Comparison of ENCODE assay signal across 9 mouse cellular contexts in genomic region chrX:8271083-8271820, GRCm38 (mm10). TPM values are rescaled to one million over a fixed set of nuclear protein-coding genes. Genes with fewer than 3 reads are reported as not detected.
DNase-seq lines count a peak whose midpoint lies in the region; ATAC-seq and TF ChIP-seq lines count a peak whose summit lies in the region.
"Had no signal": no experiment of that assay in that cellular context is flagged by ENCODE, and none has a peak within 500 bp of the region (broad histone marks: within the 10 kb centered on the region; RNA-seq: fewer than 3 reads in every experiment).

Gene Slc38a5, plus strand, starts transcription at chrX:8271133.

- intact Hi-C loops in heart, adult 2 months (cut with DNase I), result no loop called here

- 0 out of 2 replicates have a peak, but pooled peaks cover 3% of the 10 kb centered on the region for H3K9me3 ChIP-seq in heart, embryonic 12.5 days (replicated peaks)
- H3K9me3 ChIP-seq in limb, embryonic 15.5 days, result no peaks in the 10 kb centered on the region
- no peaks in the 10 kb centered on the region for H3K9me3 ChIP-seq in stomach, embryonic 16.5 days (replicated peaks; ENCODE audit: control insufficient read depth, low read length)

- 16% methylated on average over 11 of the region's 15 CpGs for WGBS in heart, embryonic 12.5 days
- 13% methylated on average over 14 of the region's 15 CpGs for WGBS in heart, adult 2 months
- 14% methylated on average over 13 of the region's 15 CpGs for WGBS in spleen, adult 2 months
- WGBS in limb, embryonic 15.5 days, result 18% methylated on average over 13 of the region's 15 CpGs
- 19% methylated on average over 14 of the region's 15 CpGs for WGBS in stomach, embryonic 16.5 days

- no peak for TF ChIP-seq EP300 in heart, adult 2 months (IDR thresholded peaks at IDR 0.05; ENCODE audit: insufficient read depth, low read depth, low read length)

- no peak for DNase-seq in heart, adult 2 months
- DNase-seq in spleen, adult 2 months (ENCODE audit: low read depth in 1 of 2, low spot score in 2 of 2), result no peak
- DNase-seq in spleen, adult 12 weeks (ENCODE audit: low spot score), result no peak
- no peak for DNase-seq in right cerebral cortex, postnatal 25 days
- no peak for DNase-seq in thymus, postnatal 25 days
- DNase-seq: kidney, adult 18-20 months had no signal

- H3K9ac ChIP-seq in heart, embryonic 12.5 days, result 0 out of 2 replicates have a peak within 1 kb of the TSS, but pooled peaks have one; percentile 24
- H3K9ac ChIP-seq in heart, adult 2 months (ENCODE audit: low read depth, low read length), result no peak within 1 kb of the TSS
- H3K9ac ChIP-seq in limb, embryonic 15.5 days, result no peak within 1 kb of the TSS
- no peak within 1 kb of the TSS; the same call in 1 of the 2 replicates for H3K9ac ChIP-seq in stomach, embryonic 16.5 days (ENCODE audit: low read length)

- H3K36me3 ChIP-seq in heart, embryonic 12.5 days, result no peaks in the 10 kb centered on the region
- no peaks in the 10 kb centered on the region for H3K36me3 ChIP-seq in heart, adult 2 months (ENCODE audit: control insufficient read depth, insufficient read depth, low read length)
- no peaks in the 10 kb centered on the region for H3K36me3 ChIP-seq in spleen, adult 2 months (ENCODE audit: control insufficient read depth, insufficient read depth, low read length)
- H3K36me3 ChIP-seq in limb, embryonic 15.5 days, result no peaks in the 10 kb centered on the region
- H3K36me3 ChIP-seq in stomach, embryonic 16.5 days (ENCODE audit: control insufficient read depth, insufficient read depth, low read length), result no peaks in the 10 kb centered on the region

- H3K4me3 ChIP-seq in heart, embryonic 12.5 days, result peak within 1 kb of the TSS; percentile 39
- no peak within 1 kb of the TSS for H3K4me3 ChIP-seq in heart, adult 2 months
- H3K4me3 ChIP-seq in spleen, adult 2 months (ENCODE audit: extremely low read depth, insufficient read depth, insufficient read length), result peak within 1 kb of the TSS; percentile 18; the same call in 1 of the 2 replicates
- H3K4me3 ChIP-seq in limb, embryonic 15.5 days, result peak within 1 kb of the TSS; percentile 3; the same call in 1 of the 2 replicates
- peak within 1 kb of the TSS; percentile 32 for H3K4me3 ChIP-seq in stomach, embryonic 16.5 days (replicated peaks; ENCODE audit: low read length)

- ATAC-seq in heart, embryonic 12.5 days (ENCODE audit: insufficient number of reproducible peaks, low FRiP score), result no peak
- no peak for ATAC-seq in limb, embryonic 15.5 days (ENCODE audit: insufficient number of reproducible peaks, low FRiP score, low TSS enrichment, low read depth)
- no peak for ATAC-seq in stomach, embryonic 16.5 days (ENCODE audit: insufficient read depth, low FRiP score)

- H3K27me3 ChIP-seq in heart, embryonic 12.5 days (replicated peaks), result peaks cover 10% of the 10 kb centered on the region; the same call in 1 of the 2 replicates
- H3K27me3 ChIP-seq in heart, adult 2 months (ENCODE audit: control insufficient read depth, insufficient read depth, low read length), result no peaks in the 10 kb centered on the region
- H3K27me3 ChIP-seq in spleen, adult 2 months (ENCODE audit: control insufficient read depth, insufficient read depth, low read length), result no peaks in the 10 kb centered on the region
- no peaks in the 10 kb centered on the region for H3K27me3 ChIP-seq in limb, embryonic 15.5 days
- no peaks in the 10 kb centered on the region for H3K27me3 ChIP-seq in stomach, embryonic 16.5 days (ENCODE audit: control insufficient read depth, insufficient read depth, low read length)

- peaks cover 6% of the 10 kb centered on the region; the same call in 1 of the 2 replicates for H3K4me1 ChIP-seq in heart, embryonic 12.5 days (replicated peaks)
- H3K4me1 ChIP-seq in heart, adult 2 months (ENCODE audit: control insufficient read depth, insufficient read depth, low read length), result no peaks in the 10 kb centered on the region
- no peaks in the 10 kb centered on the region for H3K4me1 ChIP-seq in spleen, adult 2 months (ENCODE audit: control insufficient read depth, insufficient read depth, insufficient read length)
- H3K4me1 ChIP-seq in limb, embryonic 15.5 days, result no peaks in the 10 kb centered on the region; the same call in 1 of the 2 replicates
- H3K4me1 ChIP-seq in stomach, embryonic 16.5 days (ENCODE audit: control insufficient read depth, insufficient read depth, low read length), result no peaks in the 10 kb centered on the region

- no peak for TF ChIP-seq POLR2A in heart, adult 2 months (IDR thresholded peaks at IDR 0.05; ENCODE audit: insufficient read depth, low read depth, low read length)
- no peak for TF ChIP-seq POLR2A in spleen, adult 2 months (IDR thresholded peaks at IDR 0.05; ENCODE audit: low read depth, low read length)

- TF ChIP-seq CTCF in heart, adult 2 months (IDR thresholded peaks at IDR 0.05), result no peak
- no peak for TF ChIP-seq CTCF in spleen, adult 2 months (IDR thresholded peaks at IDR 0.05; ENCODE audit: extremely low read depth, insufficient read depth, insufficient read length, insufficient replicate concordance)

- peak within 1 kb of the TSS; percentile 67 for H3K4me2 ChIP-seq in heart, embryonic 12.5 days
- 0 out of 2 replicates have a peak within 1 kb of the TSS, but pooled peaks have one; percentile 17 for H3K4me2 ChIP-seq in limb, embryonic 15.5 days
- peak within 1 kb of the TSS; percentile 44 for H3K4me2 ChIP-seq in stomach, embryonic 16.5 days (ENCODE audit: low read depth, low read length)

- no peak within 1 kb of the TSS for H3K27ac ChIP-seq in heart, embryonic 12.5 days (ENCODE audit: poor library complexity, severe bottlenecking)
- H3K27ac ChIP-seq in heart, adult 2 months, result no peak within 1 kb of the TSS
- no peak within 1 kb of the TSS for H3K27ac ChIP-seq in spleen, adult 2 months (ENCODE audit: insufficient read depth, low read length)
- H3K27ac ChIP-seq in limb, embryonic 15.5 days, result no peak within 1 kb of the TSS
- H3K27ac ChIP-seq in stomach, embryonic 16.5 days (ENCODE audit: low read length), result no peak within 1 kb of the TSS

- no peaks in the 10 kb centered on the region for H3K79me2 ChIP-seq in heart, adult 2 months (replicated peaks; ENCODE audit: control insufficient read depth, insufficient read depth, low read length)

RNA-seq across cellular contexts. Expression of gene Slc38a5, which starts in this region (rescaled TPM):
- polyA plus RNA-seq in heart, embryonic 12.5 days (2016; fragmentation: Nextera tagmentation; extraction: Ambion mirVana), result 14.6 and 16.4 TPM in 2 replicates
- total RNA-seq in heart, adult 2 months (2021), result 1 to 10 TPM in 1 of 2 experiments, under 1 TPM in 1; 0.29 to 1.4 TPM
- polyA plus RNA-seq in heart, adult 2 months (2012; rRNA removed), result 0.70 and 1.9 TPM in 2 replicates
- polyA plus RNA-seq in spleen, adult 2 months (2012; rRNA removed), result 33.2 and 39.8 TPM in 2 replicates
- 0.36 and 0.60 TPM in 2 replicates for polyA plus RNA-seq in limb, embryonic 15.5 days (2015; fragmentation: Nextera tagmentation; extraction: Ambion mirVana)
- 26.0 and 31.3 TPM in 2 replicates for polyA plus RNA-seq in stomach, embryonic 16.5 days (2015; fragmentation: Nextera tagmentation; extraction: Ambion mirVana)

Comparison
In these comparisons a context has a peak if more than half of its experiments do, and no peak if none do; other contexts are left out.
1. H3K4me2 ChIP-seq: peak in every context shown above with its lines; median percentile 67 in heart, embryonic 12.5 days; 44 in stomach, embryonic 16.5 days; 17 in limb, embryonic 15.5 days.